Mouse (Mus musculus) intestine, embryonic 14.5 days (tissue): ENCODE results near the gene Slc35b3. TPM values are rescaled to one million over a fixed set of nuclear protein-coding genes. Genes with fewer than 3 reads are reported as not detected.

Experiments used
- ATAC-seq: fragments of 200-750 bp; cut with Nextera tagmentation; replicated peaks from 2 replicates; pipeline ENCODE4 v1.8.0; 2017; ENCODE audit warnings: low read depth, moderate number of reproducible peaks, moderate TSS enrichment, moderate library complexity; ENCODE audit not compliant: low FRiP score, low TSS enrichment
- DNase-seq: peaks from one replicate; pipeline ENCODE4 v3.0.0-alpha.2; 2018; ENCODE audit warnings: low spot score
- H3K27ac ChIP-seq: fragments of 300-500 bp; sonication (generic); 2 replicates; pipeline ENCODE4 v1.5.1; 2014; ENCODE audit warnings: low read depth, mild to moderate bottlenecking, control low read depth
- H3K27me3 ChIP-seq: fragments of 300-500 bp; sonication (generic); replicated peaks from 2 replicates; pipeline ENCODE4 v1.6.1; 2014; ENCODE audit warnings: low read length, control low read depth; ENCODE audit not compliant: control insufficient read depth, insufficient read depth
- H3K36me3 ChIP-seq: fragments of 300-500 bp; sonication (generic); 2 replicates; pipeline ENCODE4 v1.6.1; 2014; ENCODE audit warnings: low read length, control low read depth; ENCODE audit not compliant: control insufficient read depth, insufficient read depth
- H3K4me1 ChIP-seq: fragments of 300-500 bp; sonication (generic); replicated peaks from 2 replicates; pipeline ENCODE4 v1.6.1; 2014; ENCODE audit warnings: low read length, control low read depth, mixed read lengths; ENCODE audit not compliant: control insufficient read depth, insufficient read depth
- H3K4me2 ChIP-seq: fragments of 300-500 bp; sonication (generic); 2 replicates; pipeline ENCODE4 v1.6.1; 2014; ENCODE audit warnings: low read length
- H3K4me3 ChIP-seq: fragments of 300-500 bp; sonication (generic); 2 replicates; pipeline ENCODE4 v1.5.1; 2014; ENCODE audit warnings: low read depth, low read length, control low read depth, mixed read lengths
- H3K9ac ChIP-seq: fragments of 300-500 bp; sonication (generic); 2 replicates; pipeline ENCODE4 v1.6.1; 2014; ENCODE audit warnings: mild to moderate bottlenecking, low read length
- H3K9me3 ChIP-seq: fragments of 300-500 bp; sonication (generic); 2 replicates; pipeline ENCODE4 v1.6.1; 2016; ENCODE audit warnings: low read length, control low read depth; ENCODE audit not compliant: control insufficient read depth
- WGBS: fragments of 180-500 bp; shearing (Covaris S2); extraction: QIAGEN DNeasy Blood & Tissue Kit; methylation state at CpG from one replicate; pipeline ENCODE4 v1.1.7; 2014; 5-methylcytosine and 5-hydroxymethylcytosine counted together
- polyA plus RNA-seq: library from polyadenylated mRNA; unstranded; fragments of >200 nt; fragmentation: Nextera tagmentation; extraction: Ambion mirVana; gene quantifications from 2 replicates; pipeline ENCODE4 v1.2.1, GENCODE M21; 2014

Gene Slc35b3
- polyA plus RNA-seq, 1 experiment from 2014 or later: 53.6 TPM

GRCm38 (mm10) chr13:38929843-38930578, 30.7 kb downstream of the Slc35b3 start:
- WGBS: 82% methylated on average over 15 of the region's 15 CpGs
- ATAC-seq: peak; percentile 74
- H3K27ac ChIP-seq: no peak overlapping the region

GRCm38 (mm10) chr13:38922676-38923075, 38.0 kb downstream of the Slc35b3 start:
- no peak overlapping the region for H3K27ac ChIP-seq
- H3K9ac ChIP-seq: no peak overlapping the region
- no peaks in the 10 kb centered on the region for H3K27me3 ChIP-seq
- H3K4me3 ChIP-seq: no peak overlapping the region
- no peaks in the 10 kb centered on the region for H3K9me3 ChIP-seq
- no peak overlapping the region for H3K4me2 ChIP-seq
- no peaks in the 10 kb centered on the region for H3K4me1 ChIP-seq
- no peaks in the 10 kb centered on the region for H3K36me3 ChIP-seq
- DNase-seq (no peak), ATAC-seq (no peak)
- WGBS: 70% methylated on average over 3 of the region's 3 CpGs

More at GRCm38 (mm10) chr13:38929843-38930578, 30.7 kb downstream of the Slc35b3 start:
- no peaks in the 10 kb centered on the region for H3K27me3 ChIP-seq
- no peak overlapping the region for H3K4me3 ChIP-seq
- peaks cover 32% of the 10 kb centered on the region for H3K36me3 ChIP-seq
- no peak overlapping the region for H3K9ac ChIP-seq
- H3K9me3 ChIP-seq: no peaks in the 10 kb centered on the region
- no peaks in the 10 kb centered on the region for H3K4me1 ChIP-seq
- no peak for DNase-seq
- no peak overlapping the region for H3K4me2 ChIP-seq

GRCm38 (mm10) chr13:38921306-38921705, 39.4 kb downstream of the Slc35b3 start:
- no peaks in the 10 kb centered on the region for H3K27me3 ChIP-seq
- no peak for ATAC-seq
- no peak overlapping the region for H3K9ac ChIP-seq
- H3K4me2 ChIP-seq: no peak overlapping the region
- WGBS: 87% methylated on average over 1 of the region's 1 CpGs
- H3K4me1 ChIP-seq: no peaks in the 10 kb centered on the region
- DNase-seq: no peak
- no peak overlapping the region for H3K27ac ChIP-seq
- H3K9me3 ChIP-seq: no peaks in the 10 kb centered on the region
- H3K4me3 ChIP-seq: no peak overlapping the region
- H3K36me3 ChIP-seq: no peaks in the 10 kb centered on the region

GRCm38 (mm10) chr13:38918188-38918885, 42.3 kb downstream of the Slc35b3 start:
- ATAC-seq: no peak
- Histone ChIP-seq H3K27ac (no peak overlapping the region), H3K36me3 (no peaks in the 10 kb centered on the region), H3K9me3 (no peaks in the 10 kb centered on the region), H3K4me1 (no peaks in the 10 kb centered on the region), H3K9ac (no peak overlapping the region), H3K4me3 (no peak overlapping the region), H3K4me2 (no peak overlapping the region), H3K27me3 (no peaks in the 10 kb centered on the region)
- WGBS: 75% methylated on average over 9 of the region's 9 CpGs
- DNase-seq: no peak

GRCm38 (mm10) chr13:38917556-38917955, 43.1 kb downstream of the Slc35b3 start:
- H3K27me3 ChIP-seq: no peaks in the 10 kb centered on the region
- no peak for ATAC-seq
- no peaks in the 10 kb centered on the region for H3K9me3 ChIP-seq
- H3K4me1 ChIP-seq: no peaks in the 10 kb centered on the region
- no peak for DNase-seq
- WGBS: 85% methylated on average over 5 of the region's 5 CpGs
- no peak overlapping the region for H3K9ac ChIP-seq
- no peak overlapping the region for H3K4me3 ChIP-seq
- H3K36me3 ChIP-seq: no peaks in the 10 kb centered on the region
- H3K27ac ChIP-seq: no peak overlapping the region
- no peak overlapping the region for H3K4me2 ChIP-seq

- Histone ChIP-seq H3K9ac (no peak overlapping the region), H3K36me3 (no peaks in the 10 kb centered on the region), H3K4me3 (no peak overlapping the region), H3K27ac (no peak overlapping the region), H3K9me3 (no peaks in the 10 kb centered on the region), H3K4me1 (no peaks in the 10 kb centered on the region), H3K27me3 (no peaks in the 10 kb centered on the region), H3K4me2 (no peak overlapping the region)
- DNase-seq (no peak), ATAC-seq (no peak)
- WGBS: 82% methylated on average over 6 of the region's 6 CpGs
Measured at GRCm38 (mm10) chr13:38914771-38915170, 45.9 kb downstream of the Slc35b3 start.

GRCm38 (mm10) chr13:38892364-38892763, 68.3 kb downstream of the Slc35b3 start:
- H3K4me1 ChIP-seq: no peaks in the 10 kb centered on the region
- ATAC-seq (no peak), DNase-seq (no peak)
- no peaks in the 10 kb centered on the region for H3K36me3 ChIP-seq
- H3K9me3 ChIP-seq: no peaks in the 10 kb centered on the region
- no peak overlapping the region for H3K4me2 ChIP-seq
- H3K27me3 ChIP-seq: no peaks in the 10 kb centered on the region
- H3K4me3 ChIP-seq: no peak overlapping the region
- H3K9ac ChIP-seq: no peak overlapping the region
- no peak overlapping the region for H3K27ac ChIP-seq
- WGBS: 56% methylated on average over 3 of the region's 3 CpGs
